Mouse (Mus musculus): ENCODE data around the gene Rgs11.

DNA sequence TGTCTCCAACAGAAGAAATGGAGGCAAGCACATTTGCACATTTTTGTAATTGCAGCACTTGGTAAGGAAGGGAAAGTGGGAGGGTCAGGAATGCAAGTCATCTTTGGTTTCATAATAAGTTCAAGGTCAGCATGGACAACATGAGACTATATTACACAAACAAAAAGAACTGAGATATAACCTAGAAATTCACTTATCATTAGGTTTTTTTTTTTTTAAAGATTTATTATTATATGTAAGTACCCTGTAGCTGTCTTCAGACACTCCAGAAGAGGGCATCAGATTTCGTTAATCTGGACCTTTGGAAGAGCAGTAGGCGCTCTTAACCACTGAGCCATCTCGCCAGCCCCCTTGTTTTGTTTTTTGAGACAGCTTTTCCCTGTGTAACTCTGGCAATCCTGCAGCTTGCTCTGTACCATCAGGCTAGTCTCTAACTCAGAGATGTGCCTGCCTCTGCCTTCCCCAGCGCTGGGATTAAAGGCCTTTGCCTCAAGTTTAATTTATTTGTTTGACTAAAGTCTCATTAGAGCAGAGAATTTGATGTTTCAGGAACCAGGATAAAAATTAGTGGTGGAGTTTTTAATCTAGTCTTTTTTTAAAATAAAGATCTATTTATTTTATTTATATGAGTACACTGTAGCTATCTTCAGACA, 49.3 kb downstream of the Rgs11 start:
- TF ChIP-seq CTCF (IDR thresholded peaks at IDR 0.05; ENCODE audit: borderline replicate concordance, insufficient read depth, low read length) (no peak), POLR2A (IDR thresholded peaks at IDR 0.05; ENCODE audit: low read depth, low read length) (no peak)
